Mouse (Mus musculus): ENCODE measurements around the gene Ap1b1. TPM values are rescaled to one million over a fixed set of nuclear protein-coding genes. Genes with fewer than 3 reads are reported as not detected.

The Ap1b1 gene
- polyA plus RNA-seq, 1 experiment = 162 TPM

DNA sequence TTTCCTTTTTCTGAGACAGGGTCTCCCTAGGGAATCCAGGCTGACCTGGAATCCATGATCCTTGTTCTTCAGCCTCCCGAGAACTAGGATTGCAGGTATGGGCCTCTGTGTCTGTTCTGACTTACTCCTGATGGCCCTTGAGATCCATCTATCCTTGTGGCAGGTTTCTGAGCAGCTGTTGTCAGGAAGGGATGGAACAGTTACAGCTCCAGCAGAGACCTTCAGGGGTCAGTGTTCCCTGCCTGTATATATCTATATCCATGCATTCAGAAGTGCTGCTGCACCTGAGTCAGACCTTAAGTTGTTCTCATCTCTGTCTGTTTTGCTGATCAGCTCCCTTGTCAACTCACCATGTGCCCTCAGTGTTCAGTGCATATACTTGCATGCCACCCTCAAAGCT, 12.1 kb downstream of the Ap1b1 start:
- Histone ChIP-seq H3K27ac (ENCODE audit: insufficient read depth, low read length) (no peak overlapping the region), H3K4me1 (ENCODE audit: control insufficient read depth, insufficient read depth, low read length) (peaks cover 3% of the 10 kb centered on the region), H3K4me3 (ENCODE audit: insufficient read depth, low read length) (no peak overlapping the region)
- TF ChIP-seq POLR2A (IDR thresholded peaks at IDR 0.05; ENCODE audit: extremely low read depth, insufficient read depth, low read length) = no peak
- no peak for TF ChIP-seq CTCF (IDR thresholded peaks at IDR 0.05; ENCODE audit: extremely low read depth, insufficient read depth, low read length)

DNA sequence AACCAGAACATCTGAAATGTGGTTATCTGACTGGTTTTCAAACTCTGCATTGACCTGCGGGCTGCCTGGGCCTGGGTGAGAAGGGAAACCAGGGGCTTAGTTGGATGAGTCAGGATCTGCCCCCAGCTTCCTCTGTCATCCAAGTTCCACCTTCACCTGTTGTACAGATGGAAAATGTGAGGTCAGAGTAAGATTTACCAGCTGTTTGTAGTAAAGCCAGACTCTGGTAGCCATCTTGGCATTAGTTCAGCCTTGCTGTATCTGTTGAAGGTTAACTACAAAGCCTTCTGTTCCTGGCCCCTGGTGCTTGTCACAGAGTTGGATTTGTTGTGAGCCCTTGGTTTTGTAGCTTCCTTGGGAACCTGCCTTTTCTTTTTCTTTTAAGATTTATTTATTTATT, 13.6 kb downstream of the Ap1b1 start:
- Histone ChIP-seq H3K27ac (ENCODE audit: insufficient read depth, low read length) (no peak overlapping the region), H3K4me3 (ENCODE audit: insufficient read depth, low read length) (no peak overlapping the region), H3K4me1 (ENCODE audit: control insufficient read depth, insufficient read depth, low read length) (peaks cover 3% of the 10 kb centered on the region)
- TF ChIP-seq POLR2A (IDR thresholded peaks at IDR 0.05; ENCODE audit: extremely low read depth, insufficient read depth, low read length) (no peak), CTCF (IDR thresholded peaks at IDR 0.05; ENCODE audit: extremely low read depth, insufficient read depth, low read length) (no peak)

DNA sequence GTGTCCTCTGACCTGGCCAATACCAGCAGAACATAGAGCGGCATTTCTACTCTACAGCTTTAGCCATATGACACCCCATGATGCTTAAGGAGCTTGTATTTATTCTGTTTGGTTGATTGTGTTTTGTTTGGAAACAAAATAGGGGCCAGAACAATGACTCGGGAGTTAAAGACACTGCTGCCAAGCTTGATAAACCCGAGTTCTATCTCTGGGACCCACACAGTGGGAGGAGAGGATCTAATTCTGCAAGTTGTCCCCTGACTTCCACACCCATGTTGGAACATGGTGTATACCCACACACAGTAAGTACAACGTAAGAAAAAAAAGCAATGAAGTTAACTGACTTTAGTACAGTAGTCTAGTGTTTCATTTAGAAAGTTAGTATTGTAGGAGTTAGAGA, 16.2 kb downstream of the Ap1b1 start:
- peaks cover 2% of the 10 kb centered on the region for H3K4me1 ChIP-seq (ENCODE audit: control insufficient read depth, insufficient read depth, low read length)
- no peak overlapping the region for H3K4me3 ChIP-seq (ENCODE audit: insufficient read depth, low read length)
- H3K27ac ChIP-seq (ENCODE audit: insufficient read depth, low read length) = no peak overlapping the region
- TF ChIP-seq CTCF (IDR thresholded peaks at IDR 0.05; ENCODE audit: extremely low read depth, insufficient read depth, low read length) (no peak), POLR2A (IDR thresholded peaks at IDR 0.05; ENCODE audit: extremely low read depth, insufficient read depth, low read length) (no peak)

DNA sequence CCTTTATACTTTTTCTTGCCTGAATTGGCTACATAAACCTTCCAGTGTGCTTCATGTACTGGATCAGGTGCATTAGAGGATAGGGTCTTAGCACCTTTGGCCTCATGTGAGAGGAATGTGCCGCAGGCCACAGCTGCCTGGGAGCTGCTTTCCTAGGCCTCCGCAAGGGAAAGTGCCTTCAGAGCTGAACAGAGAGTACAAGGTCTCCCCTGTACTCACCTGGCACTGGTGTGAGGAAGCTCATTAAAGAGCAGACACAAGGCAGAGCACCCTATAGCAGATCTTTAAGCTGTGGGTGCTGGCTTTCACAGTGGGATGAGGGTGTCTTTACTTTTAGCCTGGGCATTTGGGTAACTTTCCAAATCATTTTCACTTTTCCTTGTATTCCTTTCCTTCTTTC, 18.9 kb downstream of the Ap1b1 start:
- Histone ChIP-seq H3K27ac (ENCODE audit: insufficient read depth, low read length) (no peak overlapping the region), H3K4me1 (ENCODE audit: control insufficient read depth, insufficient read depth, low read length) (peaks cover 4% of the 10 kb centered on the region), H3K4me3 (ENCODE audit: insufficient read depth, low read length) (no peak overlapping the region)
- no peak for TF ChIP-seq POLR2A (IDR thresholded peaks at IDR 0.05; ENCODE audit: extremely low read depth, insufficient read depth, low read length)
- no peak for TF ChIP-seq CTCF (IDR thresholded peaks at IDR 0.05; ENCODE audit: extremely low read depth, insufficient read depth, low read length)

DNA sequence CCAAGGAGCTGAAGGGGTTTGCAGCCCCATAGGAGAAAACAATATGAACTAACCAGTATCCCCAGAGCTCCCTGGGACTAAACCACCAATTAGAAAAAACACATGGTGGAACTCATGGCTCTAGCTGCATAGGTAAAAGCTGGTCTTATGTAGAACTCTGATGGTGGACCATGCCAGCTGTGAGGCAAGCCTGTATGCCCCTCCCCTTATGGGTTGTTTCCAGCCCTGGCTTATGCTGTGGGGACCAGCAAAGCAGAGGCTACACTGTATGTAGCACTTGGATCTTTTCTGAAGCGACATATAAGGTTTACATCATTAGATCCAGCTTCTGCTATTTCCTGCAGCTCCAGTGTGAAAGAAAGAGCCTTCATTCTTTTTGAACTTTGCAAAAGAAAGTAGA, 20.6 kb downstream of the Ap1b1 start:
- TF ChIP-seq POLR2A (IDR thresholded peaks at IDR 0.05; ENCODE audit: extremely low read depth, insufficient read depth, low read length) (no peak), CTCF (IDR thresholded peaks at IDR 0.05; ENCODE audit: extremely low read depth, insufficient read depth, low read length) (no peak)
- no peak overlapping the region for H3K27ac ChIP-seq (ENCODE audit: insufficient read depth, low read length)
- peaks cover 2% of the 10 kb centered on the region for H3K4me1 ChIP-seq (ENCODE audit: control insufficient read depth, insufficient read depth, low read length)
- no peak overlapping the region for H3K4me3 ChIP-seq (ENCODE audit: insufficient read depth, low read length)

DNA sequence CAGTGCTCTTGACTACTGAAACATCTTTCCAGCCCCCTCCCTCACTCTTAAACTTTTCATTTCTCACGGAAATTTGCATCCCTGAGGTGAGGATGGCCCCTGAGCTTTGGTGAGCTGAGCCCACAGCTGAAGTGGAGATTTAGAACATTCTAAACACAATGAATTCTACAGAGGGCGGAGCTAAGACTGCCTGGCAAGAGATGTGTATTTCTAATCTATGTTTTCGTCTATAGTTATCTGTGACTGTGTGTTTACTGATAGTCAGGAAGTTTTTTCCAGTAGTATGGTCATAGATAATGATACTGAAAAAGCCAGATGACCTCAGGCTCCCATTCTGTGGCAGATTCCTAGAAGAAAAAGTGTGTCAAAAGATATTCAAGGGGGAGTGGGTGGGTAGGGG, 22.2 kb downstream of the Ap1b1 start:
- TF ChIP-seq CTCF (IDR thresholded peaks at IDR 0.05; ENCODE audit: extremely low read depth, insufficient read depth, low read length) (no peak), POLR2A (IDR thresholded peaks at IDR 0.05; ENCODE audit: extremely low read depth, insufficient read depth, low read length) (no peak)
- Histone ChIP-seq H3K4me1 (ENCODE audit: control insufficient read depth, insufficient read depth, low read length) (peaks cover 2% of the 10 kb centered on the region), H3K4me3 (ENCODE audit: insufficient read depth, low read length) (no peak overlapping the region), H3K27ac (ENCODE audit: insufficient read depth, low read length) (no peak overlapping the region)

DNA sequence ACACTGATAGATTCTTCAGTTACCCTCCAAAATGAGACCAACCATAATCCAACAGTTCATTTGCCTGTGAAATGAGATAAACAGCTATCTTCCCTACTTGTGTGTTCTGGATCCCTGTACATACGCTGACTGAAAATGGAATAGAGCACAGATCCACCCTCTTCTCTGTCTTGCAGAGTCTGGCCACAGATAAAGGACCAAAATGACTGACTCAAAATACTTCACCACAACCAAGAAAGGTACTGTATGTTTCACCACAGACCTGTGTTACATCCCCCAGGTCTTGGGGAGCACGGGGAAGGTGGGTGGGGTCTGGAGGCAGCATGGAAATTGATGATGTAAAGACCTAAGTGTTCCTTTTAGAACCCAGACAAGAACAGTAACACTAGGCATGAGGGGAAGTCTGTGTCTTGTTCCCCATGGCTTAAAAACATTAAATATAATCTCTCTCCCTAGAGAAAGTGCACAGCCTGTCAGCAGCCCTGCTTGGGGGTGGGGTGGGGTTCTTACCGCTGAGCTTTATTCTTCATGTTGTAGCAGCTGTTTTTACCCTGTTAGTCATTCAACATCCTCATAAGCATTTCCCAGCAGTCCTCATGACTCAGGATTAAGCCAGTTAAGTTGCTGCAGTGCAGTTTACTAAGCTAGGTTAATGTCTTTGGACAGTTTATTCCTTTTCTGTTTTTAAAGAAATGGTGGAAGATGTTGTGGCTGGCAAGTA, 22.9 kb downstream of the Ap1b1 start:
- TF ChIP-seq POLR2A (IDR thresholded peaks at IDR 0.05; ENCODE audit: extremely low read depth, insufficient read depth, low read length) (no peak), CTCF (IDR thresholded peaks at IDR 0.05; ENCODE audit: extremely low read depth, insufficient read depth, low read length) (no peak)
- no peak overlapping the region for H3K4me3 ChIP-seq (ENCODE audit: insufficient read depth, low read length)
- H3K27ac ChIP-seq (ENCODE audit: insufficient read depth, low read length) = no peak overlapping the region
- H3K4me1 ChIP-seq (ENCODE audit: control insufficient read depth, insufficient read depth, low read length) = peaks cover 2% of the 10 kb centered on the region

DNA sequence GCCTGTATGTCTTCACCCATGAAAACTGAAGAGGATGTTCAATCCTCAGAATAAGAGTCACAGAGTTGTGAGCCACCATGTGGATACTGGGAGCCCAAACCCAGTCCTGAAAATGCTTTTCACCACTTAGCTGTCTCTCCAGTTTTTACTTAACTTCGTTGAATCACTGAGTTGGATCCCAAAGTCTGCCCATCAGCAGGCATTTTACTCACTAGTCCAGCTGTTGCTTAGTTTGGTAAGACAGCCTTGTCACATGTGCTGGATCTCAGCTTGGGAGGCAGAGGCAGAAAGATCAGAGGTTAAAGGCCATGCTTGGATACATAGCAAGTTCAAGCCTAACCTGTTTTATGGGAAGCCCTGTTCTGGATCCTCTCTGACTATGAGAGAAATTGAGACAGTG, 23.6 kb downstream of the Ap1b1 start:
- Histone ChIP-seq H3K4me3 (ENCODE audit: insufficient read depth, low read length) (no peak overlapping the region), H3K27ac (ENCODE audit: insufficient read depth, low read length) (no peak overlapping the region), H3K4me1 (ENCODE audit: control insufficient read depth, insufficient read depth, low read length) (peaks cover 2% of the 10 kb centered on the region)
- TF ChIP-seq CTCF (IDR thresholded peaks at IDR 0.05; ENCODE audit: extremely low read depth, insufficient read depth, low read length) = no peak
- TF ChIP-seq POLR2A (IDR thresholded peaks at IDR 0.05; ENCODE audit: extremely low read depth, insufficient read depth, low read length) = no peak

DNA sequence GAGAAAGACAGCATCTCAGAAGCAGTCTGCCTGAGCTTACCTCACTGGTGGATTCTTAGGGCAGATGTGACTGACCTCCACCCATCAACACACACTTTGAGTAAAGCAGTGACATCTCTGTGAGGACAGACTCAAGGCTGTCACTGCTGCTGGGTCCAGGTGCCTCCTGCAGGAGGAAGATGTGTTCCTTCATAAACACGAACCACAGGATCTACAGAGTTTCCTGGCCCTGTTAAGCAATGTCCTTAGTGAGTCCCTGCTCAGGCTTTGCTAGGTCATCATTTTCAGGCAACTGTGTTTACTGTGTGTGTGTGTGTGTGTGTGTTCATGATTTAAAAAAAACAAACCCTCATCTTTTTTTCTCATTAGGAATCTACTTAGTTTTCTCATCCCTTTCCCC, 24.9 kb downstream of the Ap1b1 start:
- TF ChIP-seq POLR2A (IDR thresholded peaks at IDR 0.05; ENCODE audit: extremely low read depth, insufficient read depth, low read length) = no peak
- no peak for TF ChIP-seq CTCF (IDR thresholded peaks at IDR 0.05; ENCODE audit: extremely low read depth, insufficient read depth, low read length)
- H3K4me3 ChIP-seq (ENCODE audit: insufficient read depth, low read length) = no peak overlapping the region
- peaks cover 2% of the 10 kb centered on the region for H3K4me1 ChIP-seq (ENCODE audit: control insufficient read depth, insufficient read depth, low read length)
- no peak overlapping the region for H3K27ac ChIP-seq (ENCODE audit: insufficient read depth, low read length)

DNA sequence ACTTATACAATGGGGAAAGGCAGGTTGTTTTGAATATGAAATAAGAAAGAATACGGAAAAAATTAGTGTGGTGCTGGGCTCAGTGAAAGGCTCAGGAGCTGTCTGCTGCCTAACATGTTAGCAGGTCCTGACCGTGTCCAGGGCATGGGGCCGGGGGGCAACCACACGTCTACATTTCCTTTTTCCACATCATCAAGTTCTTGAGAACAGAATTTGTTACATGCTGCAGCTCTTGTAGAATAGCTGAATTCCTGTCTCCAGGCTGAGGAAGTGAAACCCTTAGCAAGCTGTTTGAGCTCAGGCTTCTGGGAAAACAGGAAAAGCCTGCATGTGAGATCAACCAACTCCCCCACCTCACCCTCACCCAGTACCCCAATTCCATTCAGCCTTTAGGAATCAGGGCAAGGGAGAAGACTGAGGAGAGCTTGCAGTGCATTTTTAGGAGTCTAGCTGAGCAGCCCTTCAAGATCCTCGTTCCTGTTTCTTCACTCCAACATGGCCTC, 25.6 kb downstream of the Ap1b1 start:
- no peak for TF ChIP-seq POLR2A (IDR thresholded peaks at IDR 0.05; ENCODE audit: extremely low read depth, insufficient read depth, low read length)
- TF ChIP-seq CTCF (IDR thresholded peaks at IDR 0.05; ENCODE audit: extremely low read depth, insufficient read depth, low read length) = no peak
- H3K4me3 ChIP-seq (ENCODE audit: insufficient read depth, low read length) = no peak overlapping the region
- H3K4me1 ChIP-seq (ENCODE audit: control insufficient read depth, insufficient read depth, low read length) = peaks cover 2% of the 10 kb centered on the region
- no peak overlapping the region for H3K27ac ChIP-seq (ENCODE audit: insufficient read depth, low read length)
